Mouse (Mus musculus) G1E (cell line): ENCODE measurements around the gene Apoa2. TPM values are rescaled to one million over a fixed set of nuclear protein-coding genes. Genes with fewer than 3 reads are reported as not detected.
"Not testable (repeated sequence)": the region's sequence is repeated elsewhere in the genome, so short reads cannot be mapped to it uniquely, and the experiment has no call there.

Source experiments
- ATAC-seq: 2 replicates; pipeline ENCODE4 v1.8.0; 2016; ENCODE audit warnings: mild to moderate bottlenecking; ENCODE audit not compliant: insufficient number of reproducible peaks, poor library complexity, low FRiP score, severe bottlenecking; ENCODE audit errors: extremely low read depth
- DNase-seq: peaks from one replicate; pipeline ENCODE4 v3.0.0; 2012; ENCODE audit warnings: low spot score
- H3K27me3 ChIP-seq: 2 replicates; pipeline ENCODE4 v1.6.1; 2012; ENCODE audit warnings: mild to moderate bottlenecking, low read length, inconsistent platforms; ENCODE audit not compliant: insufficient read depth
- H3K36me3 ChIP-seq: replicated peaks from 2 replicates; pipeline ENCODE3; 2012; ENCODE audit warnings: mild to moderate bottlenecking, inconsistent platforms
- H3K4me1 ChIP-seq: 2 replicates; pipeline ENCODE4 v1.6.1; 2012; ENCODE audit warnings: low read depth, low read length, inconsistent platforms, mixed read lengths; ENCODE audit not compliant: insufficient read depth
- H3K4me3 ChIP-seq: 2 replicates; pipeline ENCODE4 v1.5.1; 2012; ENCODE audit warnings: low read depth, mild to moderate bottlenecking, inconsistent platforms, low read length, moderate library complexity, mixed read lengths
- H3K9me3 ChIP-seq: replicated peaks from 2 replicates; pipeline ENCODE4 v1.6.1; 2012; ENCODE audit warnings: inconsistent platforms
- CTCF ChIP-seq: IDR thresholded peaks from 2 replicates; pipeline ENCODE4 v1.5.1; 2012; ENCODE audit warnings: low read depth, low read length, inconsistent platforms, mixed read lengths
- GATA1 ChIP-seq: IDR thresholded peaks from 2 replicates; pipeline ENCODE4 v1.6.1; 2012; ENCODE audit warnings: borderline replicate concordance, low read length, inconsistent platforms, mixed read lengths
- GATA2 ChIP-seq: IDR thresholded peaks from 2 replicates; pipeline ENCODE4 v1.6.1; 2012; ENCODE audit warnings: low read depth, low read length, inconsistent platforms, borderline replicate concordance
- POLR2AphosphoS5 ChIP-seq: IDR thresholded peaks from 2 replicates; pipeline ENCODE4 v1.6.1; 2012; ENCODE audit warnings: low read depth, low read length, inconsistent platforms; ENCODE audit not compliant: insufficient replicate concordance
- TAL1 ChIP-seq: conservative IDR thresholded peaks from 2 replicates; pipeline ENCODE4 v1.6.1; 2012; ENCODE audit warnings: low read depth, low read length, inconsistent platforms, mixed read lengths
- polyA plus RNA-seq: library from polyadenylated mRNA; stranded (reverse); fragments of >175 nt; gene quantifications from 2 replicates; pipeline ENCODE4 v1.2.3, GENCODE M21; 2012
- total RNA-seq, 2 experiments: library from RNA; stranded (forward) in 1 of 2; stranded (reverse) in 1 of 2; fragments of 200-1000 nt in 1 of 2; fragments of >200 nt in 1 of 2; fragmentation: Nextera tagmentation in 1 of 2; gene quantifications; 2 replicates each; pipeline ENCODE4 v1.2.3; 2014 to 2017

Gene Apoa2
- total and polyA plus RNA-seq, 3 experiments: 0.17 TPM; not detected in 2

DNA sequence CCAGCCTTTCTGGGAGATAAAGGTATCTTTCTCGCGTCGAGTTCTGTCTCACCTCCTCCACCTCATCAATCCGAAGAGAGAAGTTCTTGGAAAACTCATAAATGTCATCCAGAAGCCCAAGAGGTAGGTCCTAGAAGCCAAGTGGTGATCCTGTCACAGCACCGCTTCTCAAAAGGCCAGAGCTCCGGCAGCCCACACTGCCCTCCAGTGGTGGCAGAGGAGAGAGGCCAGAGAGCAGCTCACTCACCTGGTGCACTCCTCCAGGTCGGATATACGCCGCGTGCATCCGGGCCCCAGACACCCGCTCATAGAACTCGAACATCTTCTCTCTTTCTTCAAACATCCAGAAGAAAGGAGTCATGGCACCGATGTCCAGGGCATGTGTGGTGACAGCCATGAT lies 13.6 kb downstream of the Apoa2 start:
- Histone ChIP-seq H3K36me3 (peaks cover 94% of the 10 kb centered on the region), H3K4me1 (peaks cover 15% of the 10 kb centered on the region), H3K4me3 (no peak overlapping the region), H3K9me3 (no peaks in the 10 kb centered on the region), H3K27me3 (no peaks in the 10 kb centered on the region)
- ATAC-seq (peak; percentile 54; the same call in 1 of the 2 replicates), DNase-seq (peak; percentile 46)
- TF ChIP-seq GATA2 (no peak), CTCF (peak; percentile 54; the same call in 1 of the 2 replicates)

DNA sequence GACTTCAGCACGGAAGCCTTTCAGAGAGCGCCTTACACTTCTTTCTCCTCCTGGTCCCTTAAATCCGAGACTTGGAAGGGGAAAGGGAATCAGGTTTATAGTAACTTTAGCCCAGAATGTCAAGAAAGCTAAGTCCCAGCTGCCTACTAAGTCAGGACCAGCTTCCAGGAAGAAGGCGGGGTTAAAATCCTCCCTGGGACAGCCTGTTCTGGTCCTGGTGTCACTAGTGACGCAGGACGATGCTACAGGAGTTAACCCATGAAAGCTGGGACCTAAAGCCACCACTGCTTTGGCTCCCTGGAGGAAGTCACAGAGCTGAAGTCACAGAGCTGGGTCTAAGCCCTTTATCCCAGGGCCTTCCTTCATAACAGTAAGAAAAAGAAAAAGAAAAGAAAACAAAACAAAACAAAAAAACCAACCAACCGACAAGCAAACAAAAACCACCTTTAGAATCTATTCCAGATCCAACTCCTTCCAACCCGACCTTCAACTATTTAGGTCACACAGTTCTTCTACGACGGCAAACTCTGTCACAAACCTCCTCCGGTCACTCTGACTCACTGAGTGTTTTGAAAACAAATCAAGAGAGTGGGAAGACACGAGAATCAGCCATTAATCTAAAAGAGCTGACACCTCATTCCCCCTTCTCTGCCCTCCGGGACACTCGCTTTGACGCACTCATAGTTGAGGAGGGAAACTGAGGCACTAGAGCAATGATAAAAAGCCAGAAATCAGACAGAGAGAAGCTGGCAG lies 15.3 kb downstream of the Apoa2 start:
- peaks cover 90% of the 10 kb centered on the region for H3K36me3 ChIP-seq
- H3K9me3 ChIP-seq: no peaks in the 10 kb centered on the region
- no peak overlapping the region for H3K4me3 ChIP-seq
- no peaks in the 10 kb centered on the region for H3K27me3 ChIP-seq
- TF ChIP-seq GATA2 (no peak), POLR2AphosphoS5 (no peak), TAL1 (no peak), GATA1 (no peak), CTCF (no peak)
- DNase-seq (no peak), ATAC-seq (no peak)
- H3K4me1 ChIP-seq: peaks cover 11% of the 10 kb centered on the region

DNA sequence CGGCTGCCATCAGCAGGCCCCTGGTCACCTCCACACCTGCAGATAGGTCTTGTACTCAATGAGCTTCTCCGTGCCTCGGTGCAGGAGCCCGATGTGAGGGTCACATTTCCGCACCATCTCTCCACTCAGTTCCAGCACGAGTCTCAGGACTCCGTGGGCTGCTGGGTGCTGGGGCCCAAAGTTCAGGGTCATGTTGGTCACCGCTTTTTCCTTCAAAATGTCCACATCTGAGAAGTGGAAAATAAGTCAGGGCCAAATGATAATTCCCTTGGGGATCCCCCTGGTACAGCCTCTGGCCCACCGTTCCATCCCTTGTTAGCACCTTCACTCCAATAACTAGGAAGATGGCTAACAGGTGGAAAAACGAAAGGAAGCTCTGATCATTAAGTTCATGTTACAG lies 16.1 kb downstream of the Apoa2 start:
- Histone ChIP-seq H3K36me3 (peaks cover 88% of the 10 kb centered on the region), H3K4me1 (peaks cover 17% of the 10 kb centered on the region), H3K4me3 (no peak overlapping the region), H3K27me3 (no peaks in the 10 kb centered on the region), H3K9me3 (no peaks in the 10 kb centered on the region)
- no peak for ATAC-seq
- no peak for TF ChIP-seq POLR2AphosphoS5
- no peak for TF ChIP-seq GATA2
- no peak for TF ChIP-seq TAL1
- TF ChIP-seq GATA1: no peak
- no peak for TF ChIP-seq CTCF
- no peak for DNase-seq

DNA sequence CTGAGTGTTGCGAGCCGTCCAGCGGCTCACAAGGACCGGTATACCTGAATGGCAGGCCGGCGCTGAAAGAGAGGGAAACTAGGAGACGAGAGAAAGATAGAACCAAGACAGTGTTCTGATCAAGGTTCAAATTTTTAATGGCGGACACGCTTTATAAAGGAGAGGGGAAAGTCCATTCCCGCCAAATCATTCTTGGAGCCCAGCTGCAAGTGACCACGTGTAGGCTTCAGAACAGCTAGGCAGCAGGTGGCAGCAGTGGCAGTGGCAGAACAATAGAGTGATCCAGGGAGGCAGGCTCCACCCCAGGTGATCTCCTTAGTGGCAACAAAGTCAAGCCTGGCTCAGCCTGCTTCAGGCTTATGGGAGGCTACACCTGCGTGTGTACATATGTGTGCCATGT lies 17.1 kb downstream of the Apoa2 start:
- not testable (repeated sequence) for H3K27me3 ChIP-seq, ATAC-seq, H3K9me3 ChIP-seq, DNase-seq, H3K4me3 ChIP-seq
- peaks cover 79% of the 10 kb centered on the region for H3K36me3 ChIP-seq
- H3K4me1 ChIP-seq: peaks cover 24% of the 10 kb centered on the region

DNA sequence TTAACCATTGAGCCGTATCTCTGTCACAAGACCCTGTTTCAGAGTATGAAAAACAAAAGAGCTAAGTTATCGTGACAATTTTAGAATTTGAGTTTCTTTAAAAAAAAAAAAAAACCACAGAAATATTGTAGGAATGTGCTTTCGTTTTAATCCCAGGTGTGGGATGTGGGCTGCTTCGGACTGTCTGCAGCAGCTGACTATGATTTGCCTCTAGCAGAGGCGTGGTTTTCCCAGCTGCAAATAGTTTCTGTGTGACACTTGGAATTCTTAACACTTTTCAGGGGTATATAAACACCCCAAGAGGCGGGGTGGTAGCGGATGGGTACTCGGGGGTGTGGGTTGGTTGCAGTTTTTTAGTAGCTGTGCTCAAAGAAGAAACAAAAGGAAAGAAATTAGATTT lies 20.5 kb downstream of the Apoa2 start:
- TF ChIP-seq TAL1 (no peak), GATA2 (no peak), GATA1 (no peak), POLR2AphosphoS5 (no peak), CTCF (no peak)
- no peak for DNase-seq
- Histone ChIP-seq H3K36me3 (peaks cover 49% of the 10 kb centered on the region), H3K9me3 (no peaks in the 10 kb centered on the region), H3K4me1 (peaks cover 52% of the 10 kb centered on the region), H3K4me3 (no peak overlapping the region), H3K27me3 (peaks cover 7% of the 10 kb centered on the region)
- ATAC-seq: no peak

DNA sequence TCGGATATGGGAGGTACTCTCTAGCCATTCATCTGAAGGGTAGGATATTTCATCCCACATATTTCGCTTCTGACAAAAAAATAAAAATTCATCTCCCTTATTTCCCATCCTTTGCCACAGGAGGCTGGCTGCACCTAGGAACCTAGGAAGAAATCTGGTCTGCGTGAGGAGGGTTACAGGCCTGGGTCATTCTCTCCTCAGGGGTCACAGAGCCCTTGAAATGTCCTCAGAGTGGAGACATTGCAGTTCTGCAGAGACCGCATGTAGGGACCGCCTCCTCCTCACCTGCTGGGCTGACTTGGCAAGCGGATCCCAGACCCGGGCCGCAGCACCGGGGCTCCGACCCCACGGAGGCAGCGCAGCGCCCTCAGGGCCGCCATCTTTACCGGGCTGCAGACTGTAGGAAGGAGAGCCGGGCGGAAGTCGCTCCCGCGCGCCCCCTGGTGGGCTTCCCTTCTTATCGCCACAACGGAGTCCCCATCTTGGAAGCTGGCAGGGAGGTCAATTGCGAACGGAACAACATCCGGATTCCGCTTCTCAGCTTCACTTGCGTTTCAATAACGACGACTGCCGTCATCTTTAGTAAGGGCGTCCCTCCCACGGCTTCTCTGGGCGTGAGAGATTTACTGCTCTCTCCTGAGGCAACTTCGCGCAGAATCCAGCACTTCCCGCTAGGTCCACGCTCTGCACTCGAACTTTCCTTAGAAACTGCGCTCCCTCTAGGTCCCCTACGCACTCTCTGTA lies 22.0 kb downstream of the Apoa2 start:
- H3K36me3 ChIP-seq: peaks cover 33% of the 10 kb centered on the region
- TF ChIP-seq TAL1 (no peak), POLR2AphosphoS5 (no peak), GATA1 (no peak), CTCF (peak; percentile 65), GATA2 (no peak)
- peaks cover 21% of the 10 kb centered on the region for H3K27me3 ChIP-seq
- DNase-seq: peak; percentile 93
- H3K9me3 ChIP-seq: no peaks in the 10 kb centered on the region
- H3K4me3 ChIP-seq: peak overlapping the region; percentile 83
- peak; percentile 90 for ATAC-seq
- H3K4me1 ChIP-seq: peaks cover 62% of the 10 kb centered on the region
